Mouse (Mus musculus): Measurements from ENCODE around the gene Sdhaf1.

- no peak for TF ChIP-seq CTCF (IDR thresholded peaks at IDR 0.05; ENCODE audit: control insufficient read depth, insufficient read depth, low read length)
- no peak for TF ChIP-seq POLR2A (IDR thresholded peaks at IDR 0.05; ENCODE audit: borderline replicate concordance, control insufficient read depth, low read depth, low read length)
Measured at GRCm38 (mm10) chr7:30281522-30281921, 42.2 kb downstream of the Sdhaf1 start.
